Mouse (Mus musculus) liver, embryonic 11.5 days (tissue): ENCODE data around the gene Gm21954. TPM values are rescaled to one million over a fixed set of nuclear protein-coding genes. Genes with fewer than 3 reads are reported as not detected.

ENCODE experiments used
- ATAC-seq: fragments of 200-750 bp; cut with Nextera tagmentation; replicated peaks from 2 replicates; pipeline ENCODE4 v1.8.0; 2017; ENCODE audit warnings: moderate number of reproducible peaks, mild to moderate bottlenecking, moderate TSS enrichment, moderate library complexity; ENCODE audit not compliant: low FRiP score
- DNase-seq: peaks from one replicate; pipeline ENCODE4 v3.0.0-alpha.2; 2017; ENCODE audit warnings: low spot score
- H3K27ac ChIP-seq: fragments of 300-500 bp; sonication (generic); 2 replicates; pipeline ENCODE4 v1.5.1; 2014; ENCODE audit warnings: mild to moderate bottlenecking, low read depth, low read length, control low read depth
- H3K27me3 ChIP-seq: fragments of 300-500 bp; sonication (generic); replicated peaks from 2 replicates; pipeline ENCODE4 v1.6.1; 2014; ENCODE audit warnings: low read length, mixed read lengths; ENCODE audit not compliant: control insufficient read depth, insufficient read depth
- H3K36me3 ChIP-seq: fragments of 300-500 bp; sonication (generic); 2 replicates; pipeline ENCODE4 v1.6.1; 2014; ENCODE audit warnings: mild to moderate bottlenecking, low read length, moderate library complexity, mixed read lengths; ENCODE audit not compliant: control insufficient read depth, insufficient read depth
- H3K4me1 ChIP-seq: fragments of 300-500 bp; sonication (generic); replicated peaks from 2 replicates; pipeline ENCODE4 v1.6.1; 2014; ENCODE audit warnings: low read length, mixed read lengths; ENCODE audit not compliant: control insufficient read depth, insufficient read depth
- H3K4me2 ChIP-seq: fragments of 300-500 bp; sonication (generic); 2 replicates; pipeline ENCODE4 v1.6.1; 2014; ENCODE audit warnings: mild to moderate bottlenecking, control low read depth, moderate library complexity
- H3K4me3 ChIP-seq: fragments of 300-500 bp; sonication (generic); 2 replicates; pipeline ENCODE4 v1.5.1; 2014; ENCODE audit warnings: low read depth, low read length, control low read depth
- H3K9ac ChIP-seq: fragments of 300-500 bp; sonication (generic); 2 replicates; pipeline ENCODE4 v1.6.1; 2014; ENCODE audit warnings: low read depth, low read length, control low read depth
- H3K9me3 ChIP-seq: fragments of 300-500 bp; sonication (generic); 2 replicates; pipeline ENCODE4 v1.6.1; 2016; ENCODE audit warnings: low read length, inconsistent platforms, mixed read lengths; ENCODE audit not compliant: control insufficient read depth
- WGBS: fragments of 180-500 bp; shearing (Covaris S2); extraction: QIAGEN DNeasy Blood & Tissue Kit; methylation state at CpG from one replicate; pipeline ENCODE4 v1.1.7; 2014; 5-methylcytosine and 5-hydroxymethylcytosine counted together
- polyA plus RNA-seq: library from polyadenylated mRNA; unstranded; fragments of >200 nt; fragmentation: Nextera tagmentation; extraction: Ambion mirVana; gene quantifications from 2 replicates; pipeline ENCODE4 v1.2.1, GENCODE M21; 2014

Gm21954 gene
- polyA plus RNA-seq, 1 experiment from 2014 or later: not detected

DNA sequence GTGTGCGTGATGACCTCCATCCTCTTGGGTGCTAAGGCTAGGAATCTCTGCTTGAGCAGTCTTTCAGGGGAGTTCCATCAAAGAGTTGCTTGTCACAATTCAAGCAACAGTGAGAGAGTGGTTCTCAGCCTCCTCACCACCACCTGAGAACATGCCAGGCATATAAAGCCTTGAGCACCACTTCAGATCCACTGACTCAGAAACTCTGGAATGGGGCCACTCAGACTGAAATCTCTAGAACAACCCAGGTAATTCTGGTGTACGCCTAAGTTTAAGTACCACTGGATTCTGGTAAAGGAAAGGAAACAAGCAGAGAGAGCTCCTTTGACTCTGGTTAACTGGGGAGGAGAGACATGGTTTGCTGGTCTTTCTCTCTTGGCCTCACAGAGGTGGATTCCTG, 19.5 kb downstream of the Gm21954 start:
- DNase-seq: no peak

DNA sequence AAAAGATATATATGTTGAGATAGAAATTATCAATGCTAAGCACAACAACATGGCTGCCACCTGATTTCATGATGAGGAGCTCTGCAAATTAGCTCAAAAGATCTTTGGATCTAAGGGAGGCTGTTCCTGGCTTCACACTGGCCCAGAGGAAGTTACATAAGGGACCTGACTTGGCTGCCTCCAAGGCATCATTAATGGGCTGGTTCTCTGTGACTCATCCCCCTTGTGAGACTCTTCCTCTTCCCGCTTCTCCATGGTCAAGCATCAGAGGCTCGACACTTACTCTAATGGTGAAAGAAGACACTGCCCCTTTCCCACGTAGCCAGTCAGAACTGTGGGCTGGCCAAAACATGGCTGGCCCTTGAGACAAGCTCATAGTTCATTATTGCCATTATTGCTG, 20.1 kb downstream of the Gm21954 start:
- H3K27ac ChIP-seq: no peak overlapping the region
- no peak for DNase-seq
- H3K4me3 ChIP-seq: no peak overlapping the region
- no peaks in the 10 kb centered on the region for H3K27me3 ChIP-seq
- no peaks in the 10 kb centered on the region for H3K9me3 ChIP-seq
- no peaks in the 10 kb centered on the region for H3K4me1 ChIP-seq
- ATAC-seq: no peak
- 69% methylated on average over 3 of the region's 3 CpGs for WGBS
- no peak overlapping the region for H3K9ac ChIP-seq
- no peaks in the 10 kb centered on the region for H3K36me3 ChIP-seq
- H3K4me2 ChIP-seq: no peak overlapping the region

More for the DNA sequence above, 19.5 kb downstream of the Gm21954 start:
- WGBS: 81% methylated on average over 2 of the region's 2 CpGs
- Histone ChIP-seq H3K9ac (no peak overlapping the region), H3K4me2 (no peak overlapping the region), H3K4me3 (no peak overlapping the region), H3K36me3 (no peaks in the 10 kb centered on the region), H3K27ac (no peak overlapping the region), H3K9me3 (no peaks in the 10 kb centered on the region), H3K4me1 (no peaks in the 10 kb centered on the region), H3K27me3 (no peaks in the 10 kb centered on the region)
- ATAC-seq: no peak

DNA sequence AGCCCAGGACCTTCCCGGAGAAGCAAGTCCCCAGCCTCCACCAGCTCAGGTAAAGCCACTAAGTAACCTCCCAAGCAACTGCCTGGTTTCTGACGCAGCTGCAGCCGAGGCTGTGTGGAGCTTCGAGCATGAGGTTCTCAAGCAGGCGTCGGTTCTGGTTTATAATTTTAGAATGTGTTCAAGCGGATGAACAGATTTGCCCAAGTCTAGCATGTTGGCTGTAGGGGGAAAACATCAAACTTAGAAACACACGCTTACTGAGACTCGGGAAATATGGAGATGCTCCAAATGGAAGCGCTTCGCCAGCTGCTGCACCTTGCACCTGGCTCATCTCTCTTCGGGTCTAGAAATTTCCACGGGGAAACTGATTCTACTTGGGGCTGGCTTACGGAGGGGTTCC, 21.0 kb downstream of the Gm21954 start:
- Histone ChIP-seq H3K27ac (no peak overlapping the region), H3K9me3 (no peaks in the 10 kb centered on the region), H3K27me3 (no peaks in the 10 kb centered on the region), H3K4me1 (no peaks in the 10 kb centered on the region), H3K4me2 (no peak overlapping the region), H3K9ac (no peak overlapping the region), H3K4me3 (no peak overlapping the region), H3K36me3 (no peaks in the 10 kb centered on the region)
- ATAC-seq (no peak), DNase-seq (no peak)
- 91% methylated on average over 14 of the region's 14 CpGs for WGBS

DNA sequence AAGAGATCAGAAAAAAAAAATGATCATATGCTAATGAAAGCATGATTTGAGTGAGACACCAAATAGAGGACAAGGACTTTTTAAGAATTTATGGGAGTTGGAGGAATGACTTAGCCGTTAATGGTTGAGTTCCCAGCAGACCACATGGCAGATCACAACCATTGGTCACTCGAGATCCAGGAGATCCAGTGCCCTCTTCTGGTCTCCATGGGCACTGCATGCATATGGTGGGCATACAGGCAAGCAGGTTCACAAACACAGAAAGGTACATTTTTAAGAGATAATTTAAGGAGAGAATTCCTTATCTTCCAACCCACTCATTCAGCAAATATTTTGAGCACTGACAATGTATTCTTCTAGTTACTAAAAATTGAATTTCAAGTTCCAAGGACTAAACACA, 22.9 kb downstream of the Gm21954 start:
- no peaks in the 10 kb centered on the region for H3K27me3 ChIP-seq
- H3K36me3 ChIP-seq: no peaks in the 10 kb centered on the region
- no peak overlapping the region for H3K4me3 ChIP-seq
- H3K4me1 ChIP-seq: no peaks in the 10 kb centered on the region
- H3K9ac ChIP-seq: no peak overlapping the region
- ATAC-seq (no peak), DNase-seq (no peak)
- H3K27ac ChIP-seq: no peak overlapping the region
- 86% methylated on average over 2 of the region's 2 CpGs for WGBS
- H3K4me2 ChIP-seq: no peak overlapping the region
- no peaks in the 10 kb centered on the region for H3K9me3 ChIP-seq

DNA sequence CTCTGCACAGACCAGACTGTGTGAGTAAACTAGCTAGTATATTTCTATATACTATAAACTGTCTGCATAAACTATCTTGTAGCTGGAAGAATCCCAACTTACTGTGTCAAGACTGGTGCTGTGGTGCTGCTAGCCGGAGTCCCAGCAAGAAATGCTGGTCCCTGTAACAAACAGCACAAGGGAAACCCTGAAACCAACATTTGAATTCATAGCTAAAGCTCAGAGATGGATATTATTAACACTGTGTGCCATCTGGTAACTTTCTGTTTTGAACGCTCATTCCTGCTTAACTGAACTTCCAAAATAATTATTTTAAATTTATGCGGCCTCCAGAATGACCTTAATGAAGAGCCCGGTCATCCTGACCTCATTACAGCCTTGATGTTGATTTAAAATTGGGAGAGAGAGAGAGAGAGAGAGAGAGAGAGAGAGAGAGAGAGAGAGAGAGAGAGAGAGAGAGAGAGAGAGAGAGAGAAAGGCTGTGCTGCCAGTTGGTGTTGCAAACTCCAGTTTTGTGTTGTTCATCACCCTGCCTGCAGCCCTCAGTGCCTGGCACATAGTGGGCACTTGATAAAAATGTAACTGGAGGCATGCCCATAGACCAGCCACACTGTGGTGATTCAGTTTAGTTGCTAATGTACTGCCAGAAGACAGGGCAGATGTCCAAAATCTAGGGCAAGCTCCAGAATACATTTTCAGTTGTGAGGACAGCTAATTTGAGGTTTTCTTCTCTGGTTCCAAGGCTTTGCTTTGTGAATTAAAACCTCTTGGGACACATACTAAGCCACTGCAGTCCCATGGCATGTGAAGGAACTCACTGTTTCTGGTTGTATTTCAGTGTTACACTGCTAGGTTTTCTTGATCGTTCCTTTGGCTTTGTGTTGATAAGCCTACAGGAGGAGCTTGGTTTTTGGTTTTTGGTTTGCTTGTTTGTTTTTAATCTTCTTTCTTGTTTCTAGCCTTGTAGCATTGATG, 24.2 kb downstream of the Gm21954 start:
- no peak overlapping the region for H3K27ac ChIP-seq
- H3K4me2 ChIP-seq: no peak overlapping the region
- H3K9me3 ChIP-seq: no peaks in the 10 kb centered on the region
- no peak overlapping the region for H3K9ac ChIP-seq
- H3K27me3 ChIP-seq: no peaks in the 10 kb centered on the region
- ATAC-seq (no peak), DNase-seq (no peak)
- H3K4me3 ChIP-seq: no peak overlapping the region
- H3K36me3 ChIP-seq: no peaks in the 10 kb centered on the region
- H3K4me1 ChIP-seq: no peaks in the 10 kb centered on the region
- 89% methylated on average over 5 of the region's 5 CpGs for WGBS

DNA sequence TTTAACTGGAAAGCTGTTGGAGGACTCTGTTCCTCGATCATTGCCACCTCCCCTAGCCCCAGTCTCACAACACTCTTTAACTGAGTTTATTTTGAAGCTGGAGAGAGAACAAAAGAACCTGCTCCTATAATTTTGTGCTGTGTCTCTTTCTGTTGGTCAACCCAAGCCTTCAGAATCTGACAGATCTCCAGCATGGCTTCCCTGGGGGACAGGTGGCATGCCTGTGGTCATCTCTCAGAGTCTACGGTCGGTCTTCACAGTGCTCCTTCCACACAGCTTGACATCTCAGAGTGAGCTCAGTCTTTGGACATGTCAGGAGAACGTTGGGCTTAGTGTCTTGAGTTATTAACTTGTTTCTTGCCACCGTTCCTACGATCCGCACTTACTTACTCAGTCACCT, 25.3 kb downstream of the Gm21954 start:
- Histone ChIP-seq H3K9ac (no peak overlapping the region), H3K4me2 (no peak overlapping the region), H3K27me3 (no peaks in the 10 kb centered on the region), H3K4me1 (no peaks in the 10 kb centered on the region), H3K36me3 (no peaks in the 10 kb centered on the region), H3K9me3 (no peaks in the 10 kb centered on the region), H3K27ac (no peak overlapping the region), H3K4me3 (no peak overlapping the region)
- ATAC-seq: no peak
- 79% methylated on average over 7 of the region's 7 CpGs for WGBS
- DNase-seq: no peak

DNA sequence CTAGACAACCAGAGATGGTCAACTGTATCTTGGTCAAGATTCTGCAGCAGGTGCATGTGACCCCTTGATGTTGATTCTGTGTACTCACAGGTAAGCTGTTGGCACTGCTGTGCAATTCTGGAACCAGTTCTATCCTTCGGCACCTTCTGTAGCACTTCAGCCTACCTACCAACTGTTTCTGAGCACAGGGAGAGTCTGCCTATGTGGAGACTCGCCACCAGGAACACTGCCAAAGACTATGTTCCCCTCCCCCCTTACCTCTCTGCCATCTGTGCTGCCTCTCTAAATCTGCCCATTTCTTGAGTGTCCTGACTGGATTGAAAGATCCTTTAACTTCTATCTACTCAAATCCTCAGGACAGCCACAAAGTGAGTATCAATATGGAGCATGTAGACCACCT, 28.3 kb downstream of the Gm21954 start:
- DNase-seq (no peak), ATAC-seq (no peak)
- Histone ChIP-seq H3K36me3 (no peaks in the 10 kb centered on the region), H3K27ac (no peak overlapping the region), H3K4me3 (no peak overlapping the region), H3K9ac (no peak overlapping the region), H3K9me3 (no peaks in the 10 kb centered on the region), H3K27me3 (no peaks in the 10 kb centered on the region), H3K4me2 (no peak overlapping the region), H3K4me1 (no peaks in the 10 kb centered on the region)
- WGBS: 72% methylated on average over 2 of the region's 2 CpGs

DNA sequence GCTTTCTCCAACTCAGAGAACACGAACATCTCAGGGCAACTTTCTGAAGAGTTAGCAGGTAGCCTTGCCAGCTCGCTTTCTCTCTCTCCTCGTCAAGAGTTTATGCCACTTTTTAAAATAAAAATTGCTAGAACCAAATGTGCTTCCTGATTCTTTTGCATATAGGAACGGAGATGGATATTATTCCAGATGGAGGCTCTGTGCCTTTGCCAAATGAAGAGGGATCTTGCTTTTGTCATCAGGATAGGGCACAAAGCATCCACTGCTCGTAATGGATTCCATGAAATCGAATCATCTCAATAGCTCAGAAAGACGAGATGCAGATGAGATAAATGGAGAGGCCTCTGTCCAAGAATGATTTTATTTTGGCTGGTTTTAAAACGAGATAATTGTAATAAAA, 28.7 kb downstream of the Gm21954 start:
- ATAC-seq: no peak
- 78% methylated on average over 8 of the region's 8 CpGs for WGBS
- no peak for DNase-seq
- Histone ChIP-seq H3K27ac (no peak overlapping the region), H3K4me2 (no peak overlapping the region), H3K9ac (no peak overlapping the region), H3K27me3 (no peaks in the 10 kb centered on the region), H3K4me3 (no peak overlapping the region), H3K4me1 (no peaks in the 10 kb centered on the region), H3K9me3 (no peaks in the 10 kb centered on the region), H3K36me3 (no peaks in the 10 kb centered on the region)

DNA sequence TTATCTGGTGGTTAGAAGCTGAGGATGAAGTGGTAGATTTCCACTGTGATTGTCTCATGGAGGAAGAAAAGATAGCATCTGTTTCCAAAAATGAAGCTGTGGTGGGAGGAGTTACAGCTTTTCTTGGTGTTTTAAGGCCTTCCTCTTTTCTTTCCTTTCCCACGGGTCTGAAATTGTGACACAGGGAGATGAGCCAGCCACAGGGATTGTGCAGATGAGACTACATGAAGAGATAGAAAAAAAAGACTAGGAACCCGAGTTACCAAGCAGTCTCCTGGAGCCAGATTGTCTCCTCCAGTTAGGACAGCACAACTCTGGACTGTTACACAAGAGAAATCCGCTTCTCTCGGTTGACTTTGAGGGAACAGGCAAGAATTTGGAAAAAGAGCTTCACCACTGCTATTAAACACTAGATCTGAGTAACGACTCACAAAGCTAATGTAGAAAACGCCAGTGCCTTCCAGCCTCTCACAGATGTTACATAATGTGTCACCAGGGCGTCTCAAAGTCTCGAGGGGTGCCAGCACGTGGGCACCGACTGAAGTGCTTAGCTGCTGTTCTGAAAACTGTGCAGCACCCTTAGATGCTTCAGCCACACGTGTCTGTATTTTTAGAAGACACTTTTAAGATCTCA, 29.9 kb downstream of the Gm21954 start:
- DNase-seq (no peak), ATAC-seq (no peak)
- no peaks in the 10 kb centered on the region for H3K9me3 ChIP-seq
- H3K36me3 ChIP-seq: no peaks in the 10 kb centered on the region
- no peak overlapping the region for H3K9ac ChIP-seq
- H3K27me3 ChIP-seq: no peaks in the 10 kb centered on the region
- no peak overlapping the region for H3K27ac ChIP-seq
- H3K4me3 ChIP-seq: no peak overlapping the region
- WGBS: 72% methylated on average over 11 of the region's 11 CpGs
- no peaks in the 10 kb centered on the region for H3K4me1 ChIP-seq
- no peak overlapping the region for H3K4me2 ChIP-seq
